Mouse (Mus musculus): ENCODE results near the gene Ttyh3. TPM values are rescaled to one million over a fixed set of nuclear protein-coding genes. Genes with fewer than 3 reads are reported as not detected.

Ttyh3 gene
- total RNA-seq, 2 experiments from 2014 or later, result 16.9 to 22.5 TPM

DNA sequence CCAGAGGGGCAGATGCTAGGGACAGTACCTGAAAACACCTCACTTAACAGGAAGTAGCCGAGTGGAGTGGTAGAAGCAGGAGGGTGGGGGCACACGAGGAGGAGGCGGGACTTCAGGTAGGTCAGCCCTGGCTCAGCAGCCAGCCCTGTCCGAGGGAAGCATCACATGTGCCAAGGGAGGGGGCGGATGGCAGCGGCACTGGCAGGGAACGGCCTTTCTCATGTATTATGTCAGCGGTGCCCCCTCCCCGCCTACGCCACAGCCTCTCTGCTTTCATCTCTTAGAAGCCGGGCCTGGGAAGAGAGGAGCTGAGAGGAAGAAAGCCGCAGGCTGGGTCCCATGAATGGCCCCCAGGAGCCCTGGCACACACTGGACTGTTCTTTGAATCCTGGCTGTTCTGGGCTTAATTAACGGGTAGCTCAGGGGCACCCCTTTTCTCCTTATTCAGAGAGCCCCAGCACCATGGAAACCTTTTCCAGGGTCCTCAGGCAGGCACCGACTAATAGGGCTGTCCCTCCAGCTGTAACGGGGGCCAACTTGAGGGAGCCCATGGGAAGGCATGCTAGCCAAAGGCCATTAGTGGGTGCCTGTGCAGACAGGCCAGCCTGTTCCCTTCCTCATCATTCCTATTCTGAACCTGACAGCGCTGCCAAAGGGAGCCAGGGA, 10.9 kb upstream of the Ttyh3 start:
- DNase-seq, result no peak
- intact Hi-C loops (cut with DNase I; ENCODE audit: low total_unique reads), result loop anchor here (5.0 kb wide), 2 partner anchors 37 to 122 kb away; no protein-coding TSS in a partner anchor

DNA sequence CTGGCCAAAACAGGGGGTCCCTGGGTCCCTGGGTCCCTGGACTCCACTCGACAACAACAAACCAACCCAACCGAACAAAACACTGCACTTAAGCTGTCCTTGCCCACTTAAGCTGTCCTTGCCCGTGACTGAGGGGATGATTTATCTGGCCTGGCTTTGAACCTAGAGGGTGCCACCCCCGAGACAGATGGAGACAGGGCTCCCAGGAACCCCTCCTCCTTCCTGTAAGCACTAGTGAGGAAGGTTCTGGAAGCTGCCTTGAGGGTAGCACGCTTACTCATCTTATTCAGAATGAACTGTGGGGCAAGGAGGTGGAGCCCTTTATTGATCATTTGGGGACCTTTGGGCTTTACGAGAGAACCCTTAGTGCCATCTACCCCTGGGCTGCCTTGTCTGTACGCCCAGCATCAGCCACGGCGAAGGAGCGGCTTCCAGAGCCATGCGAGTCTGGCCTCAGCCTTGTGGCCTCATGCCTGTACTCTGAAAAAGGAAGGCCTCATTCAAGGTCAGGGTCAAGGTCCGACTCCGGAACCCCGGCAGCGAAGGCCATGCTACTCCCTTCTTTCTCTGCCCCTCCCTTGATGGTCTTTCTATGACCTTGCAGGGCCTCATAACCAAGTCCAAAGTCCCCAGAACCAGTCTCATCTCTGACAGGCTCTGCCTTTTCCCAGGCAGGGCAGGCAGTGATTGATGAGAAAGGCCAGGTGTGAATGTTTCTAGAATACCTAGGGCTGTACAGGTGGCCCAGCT, 5.4 kb upstream of the Ttyh3 start:
- intact Hi-C loops (cut with DNase I; ENCODE audit: low total_unique reads), result no loop called here

DNA sequence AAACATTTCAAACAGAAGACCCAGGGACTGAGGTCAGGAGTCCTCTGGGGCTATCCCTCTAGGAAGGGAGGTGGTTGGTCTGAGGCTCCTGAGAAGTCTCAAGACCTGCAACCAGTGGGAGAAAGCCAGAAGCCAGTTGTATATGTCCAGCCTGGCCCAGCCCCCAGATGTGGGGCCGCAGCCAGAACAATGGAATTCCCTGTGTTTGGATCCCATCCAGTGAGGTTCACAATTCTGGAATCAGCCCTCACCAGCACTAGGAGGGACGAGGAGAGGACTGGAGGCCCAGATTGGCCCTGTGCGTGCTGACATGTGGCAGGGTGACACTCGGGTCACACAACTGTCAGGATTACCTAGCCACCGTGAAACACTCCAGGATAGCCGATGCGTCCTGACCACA, 3.8 kb upstream of the Ttyh3 start:
- no peak for DNase-seq
- intact Hi-C loops (cut with DNase I; ENCODE audit: low total_unique reads), result no loop called here

More for the DNA sequence above, 5.4 kb upstream of the Ttyh3 start:
- no peak for DNase-seq

DNA sequence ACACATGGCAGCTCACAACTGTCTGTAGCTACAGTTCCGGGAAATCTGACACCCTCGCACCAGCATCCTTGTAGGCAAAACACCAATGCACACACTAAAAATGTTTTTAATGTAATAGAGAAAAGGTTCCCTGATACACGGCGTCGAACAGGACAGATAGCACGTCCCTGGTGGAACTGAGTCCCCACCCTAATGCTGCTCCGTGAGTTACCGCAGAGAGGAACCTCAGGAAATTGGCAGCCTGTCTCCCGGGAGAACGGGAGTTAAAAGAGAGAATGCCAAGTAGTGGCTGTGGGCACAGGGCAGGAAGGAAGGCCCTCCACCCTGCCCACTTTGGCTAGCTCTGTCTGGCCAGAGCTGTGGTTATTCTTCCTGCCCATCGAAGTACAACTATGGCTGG, 2.4 kb upstream of the Ttyh3 start:
- no peak for DNase-seq
- intact Hi-C loops (cut with DNase I; ENCODE audit: low total_unique reads), result no loop called here

DNA sequence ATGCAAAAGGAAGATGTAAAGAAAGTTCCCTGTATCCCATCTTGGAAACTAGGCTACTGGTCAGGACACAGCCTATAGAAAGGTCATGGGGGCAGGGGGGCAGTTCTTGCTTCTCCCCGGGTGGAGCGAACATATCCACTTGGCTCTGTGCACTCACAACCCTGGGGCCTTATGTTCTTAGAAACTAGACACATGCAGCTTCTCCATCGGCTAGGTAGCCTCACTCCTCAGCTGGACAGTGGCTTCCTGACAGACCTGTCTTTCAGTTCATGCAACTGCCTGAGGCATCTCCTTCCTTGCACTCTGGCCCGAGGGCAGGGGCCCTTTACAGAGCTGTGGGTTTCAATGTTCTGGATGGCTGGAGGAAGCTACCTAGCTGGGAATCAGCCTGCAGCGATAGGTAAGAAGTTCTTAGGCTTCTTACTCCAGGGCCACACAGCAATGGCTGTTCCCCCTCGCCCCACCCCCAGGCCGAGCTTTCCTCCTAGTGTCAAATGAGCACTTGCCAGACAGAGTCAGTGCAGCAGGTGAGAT, 1.1 kb upstream of the Ttyh3 start:
- intact Hi-C loops (cut with DNase I; ENCODE audit: low total_unique reads), result no loop called here

DNA sequence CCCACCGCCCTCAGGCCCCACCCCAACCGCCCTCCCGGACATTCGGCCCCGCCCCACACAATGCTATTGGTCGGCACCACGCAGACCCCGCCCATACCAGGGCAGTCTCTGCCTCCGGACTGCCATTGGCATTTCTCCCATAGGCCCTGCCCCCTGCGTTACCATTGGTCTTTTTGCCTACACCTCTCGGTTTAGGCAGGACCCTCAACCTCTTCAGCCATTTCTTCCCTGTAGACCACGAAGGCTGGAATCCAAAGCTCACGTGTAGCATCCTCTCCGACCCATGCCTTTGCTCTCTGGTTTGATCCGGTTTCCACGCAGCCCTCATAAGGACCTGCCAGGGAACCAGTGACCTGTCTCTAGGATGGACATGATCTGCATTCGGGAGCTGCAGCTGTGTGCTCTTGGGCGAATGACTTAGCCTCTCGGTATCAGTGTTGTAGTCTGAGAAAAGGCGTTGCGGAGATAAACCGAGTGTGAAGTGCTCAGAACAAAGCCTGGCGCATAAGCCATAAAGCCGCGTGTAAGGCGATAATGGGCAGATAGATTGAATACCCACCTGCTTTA, 353 bp upstream of the Ttyh3 start:
- peak; percentile 99 for DNase-seq
- intact Hi-C loops (cut with DNase I; ENCODE audit: low total_unique reads), result no loop called here

More for the DNA sequence above, 1.1 kb upstream of the Ttyh3 start:
- no peak for DNase-seq

DNA sequence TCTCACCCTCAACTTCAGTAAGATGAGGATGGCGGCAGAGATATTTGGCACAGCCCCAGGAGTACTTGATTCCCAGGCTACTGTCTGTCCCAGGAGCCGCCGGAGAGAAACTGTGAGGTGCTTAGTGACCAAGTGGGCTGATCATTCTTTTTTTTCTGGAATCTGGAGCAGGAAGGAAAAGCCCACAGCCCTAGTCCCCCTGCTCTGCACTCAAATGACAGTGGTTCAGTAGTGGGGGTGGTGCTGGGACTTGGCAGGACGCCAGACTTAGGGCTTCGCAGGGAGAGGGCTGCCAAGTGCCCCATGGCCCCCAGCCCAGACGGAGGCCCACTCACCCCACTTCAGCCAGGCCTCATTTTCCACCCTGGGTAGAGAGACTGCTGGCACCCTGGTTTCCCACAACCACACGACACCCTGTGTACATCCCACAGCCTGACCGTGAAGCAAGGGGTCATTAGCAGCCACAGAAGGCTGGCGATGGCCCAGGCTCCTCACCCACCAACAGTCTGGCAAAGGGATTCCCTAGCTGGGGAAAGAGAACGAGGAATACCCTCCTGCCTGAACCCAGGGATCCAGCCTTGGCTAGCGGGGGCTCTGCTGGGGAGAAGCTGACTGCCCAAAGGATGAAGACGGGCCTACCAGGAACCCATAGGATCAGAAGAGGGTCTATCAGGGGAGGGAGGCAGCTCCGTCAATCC, 861 bp downstream of the Ttyh3 start:
- intact Hi-C loops (cut with DNase I; ENCODE audit: low total_unique reads), result no loop called here
- peak; percentile 43 for DNase-seq

DNA sequence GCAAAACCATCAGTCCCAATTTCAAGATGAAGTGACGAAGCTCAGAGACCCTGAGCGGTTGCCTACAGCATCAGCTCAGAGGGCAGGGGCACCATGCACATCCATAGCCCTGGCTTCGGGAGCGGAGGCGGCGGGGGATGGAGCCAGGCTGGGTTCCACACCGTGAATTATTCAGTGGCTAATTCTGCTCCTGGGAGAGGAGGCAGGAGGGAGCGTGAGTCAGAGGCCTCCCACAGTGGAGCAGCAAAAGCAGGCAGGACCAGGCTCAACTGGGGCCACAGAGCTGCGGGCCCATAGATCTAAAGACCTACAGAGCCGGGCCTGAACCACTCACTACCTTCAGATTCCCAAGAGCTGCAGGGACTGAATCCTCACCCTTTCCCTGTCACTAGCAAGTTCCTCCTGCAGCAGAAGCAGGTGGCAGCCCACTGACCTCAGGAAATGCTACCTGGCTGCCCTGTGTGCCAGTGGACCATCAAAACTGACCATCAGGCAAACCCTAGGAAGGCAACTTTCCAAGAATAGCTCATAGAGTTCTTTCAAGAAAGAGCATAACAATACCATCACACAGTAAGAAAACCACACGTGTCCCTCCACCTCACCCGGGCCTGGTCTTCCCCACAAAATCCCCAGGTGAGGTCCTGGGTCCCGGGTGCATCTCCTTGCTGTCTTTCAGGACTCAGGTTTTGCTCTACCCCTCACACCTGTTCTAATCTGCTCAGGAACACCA, 1.6 kb downstream of the Ttyh3 start:
- DNase-seq, result no peak
- intact Hi-C loops (cut with DNase I; ENCODE audit: low total_unique reads), result no loop called here

DNA sequence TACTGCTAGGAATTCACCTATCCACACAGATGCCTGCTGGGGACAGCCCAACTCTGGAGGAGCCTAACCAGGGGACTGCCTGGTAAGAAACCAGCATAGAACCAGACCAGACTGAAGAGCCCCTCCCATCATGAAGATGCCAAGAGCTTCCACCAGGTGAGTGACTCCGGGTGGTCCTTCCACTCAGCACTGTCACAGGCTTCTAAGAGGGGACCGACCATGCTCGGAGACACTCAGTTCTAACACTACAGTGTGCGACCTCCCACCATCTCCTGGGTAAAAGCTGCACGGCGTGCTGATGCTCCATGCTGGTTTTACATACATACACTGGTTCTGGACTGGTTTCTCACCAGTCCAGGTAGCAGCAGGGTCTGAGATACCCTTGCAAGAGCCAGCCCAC, 2.7 kb downstream of the Ttyh3 start:
- intact Hi-C loops (cut with DNase I; ENCODE audit: low total_unique reads), result no loop called here
- no peak for DNase-seq

DNA sequence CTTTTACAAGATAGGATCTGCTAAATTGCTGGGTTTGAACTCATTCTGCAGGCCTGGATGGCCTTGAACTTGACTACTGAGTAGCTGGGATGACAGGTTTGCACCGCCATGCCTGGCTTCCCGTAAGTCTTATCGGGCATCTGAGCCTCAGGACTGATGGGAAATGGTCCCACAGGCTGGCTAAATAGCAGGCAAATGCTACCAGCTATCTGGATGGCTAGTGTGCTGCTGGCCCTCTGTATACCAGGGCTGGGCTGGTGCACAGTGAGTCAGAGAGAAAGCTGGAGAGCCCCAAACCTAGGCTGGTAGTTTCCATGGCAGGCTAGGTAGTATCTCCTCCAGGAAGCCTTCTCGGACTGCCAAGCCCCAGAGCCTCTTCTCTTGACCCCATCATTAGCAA, 3.4 kb downstream of the Ttyh3 start:
- no peak for DNase-seq
- intact Hi-C loops (cut with DNase I; ENCODE audit: low total_unique reads), result no loop called here

DNA sequence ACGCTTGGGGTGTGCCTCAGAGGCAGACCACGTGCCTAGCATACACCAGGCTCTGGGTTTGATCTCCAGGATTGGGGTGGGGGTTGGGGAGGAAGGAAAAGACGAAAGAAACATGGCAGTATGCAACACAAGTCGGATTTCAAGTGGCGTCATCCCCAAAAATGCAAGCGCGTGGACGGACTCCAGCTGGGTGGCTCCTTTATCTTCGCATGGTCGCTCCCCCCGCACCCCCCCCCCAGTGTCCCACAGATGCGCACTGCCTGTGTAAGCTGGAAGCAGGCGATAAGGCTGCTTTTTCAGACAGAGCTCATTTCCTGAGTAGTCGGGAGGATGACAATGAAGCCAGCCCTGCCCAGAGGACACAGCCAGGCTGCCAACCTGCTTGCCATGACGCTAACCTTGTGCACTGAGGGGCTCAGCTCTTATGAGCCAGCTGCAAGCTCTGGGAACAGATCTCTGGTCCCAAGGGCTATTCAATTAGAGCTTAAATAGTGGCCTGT, 4.1 kb downstream of the Ttyh3 start:
- intact Hi-C loops (cut with DNase I; ENCODE audit: low total_unique reads), result no loop called here
- DNase-seq, result no peak

DNA sequence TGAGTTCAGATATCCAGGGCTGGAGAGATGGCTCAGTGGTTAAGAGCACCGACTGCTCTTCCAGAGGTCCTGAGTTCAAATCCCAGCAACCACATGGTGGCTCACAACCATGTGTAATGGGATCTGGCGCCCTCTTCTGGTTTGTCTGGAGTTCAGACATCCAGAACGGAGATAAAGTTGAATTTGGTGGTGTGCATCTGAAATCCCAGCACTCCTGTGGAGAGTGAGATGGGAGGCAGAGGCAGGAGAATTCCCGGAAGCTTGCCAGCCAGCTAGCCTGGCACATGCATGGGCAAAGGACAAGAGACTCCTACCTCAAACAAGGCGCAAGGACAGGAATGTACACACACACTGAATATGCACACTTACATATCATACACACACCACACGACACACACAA, 4.6 kb downstream of the Ttyh3 start:
- no peak for DNase-seq
- intact Hi-C loops (cut with DNase I; ENCODE audit: low total_unique reads), result no loop called here

DNA sequence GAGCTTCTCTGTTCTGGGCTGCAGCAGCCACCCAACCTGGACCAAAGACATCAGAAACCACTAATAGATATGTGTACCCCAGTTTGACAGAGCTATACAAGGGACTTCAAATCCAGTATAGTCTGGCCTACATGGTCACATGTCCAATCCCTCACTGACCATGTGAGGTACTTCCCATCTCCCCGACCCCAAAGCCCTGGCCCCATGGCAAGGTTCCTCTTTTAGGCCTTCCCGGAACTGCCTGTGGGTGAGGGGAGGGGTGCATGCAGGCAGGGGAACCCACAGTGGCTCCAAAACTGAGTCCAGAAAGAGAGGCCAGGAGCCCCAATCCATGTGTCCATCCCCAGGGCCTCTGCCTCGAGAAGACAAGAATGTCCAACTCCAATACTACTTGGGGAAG, 6.8 kb downstream of the Ttyh3 start:
- intact Hi-C loops (cut with DNase I; ENCODE audit: low total_unique reads), result no loop called here
- DNase-seq, result peak; percentile 49

DNA sequence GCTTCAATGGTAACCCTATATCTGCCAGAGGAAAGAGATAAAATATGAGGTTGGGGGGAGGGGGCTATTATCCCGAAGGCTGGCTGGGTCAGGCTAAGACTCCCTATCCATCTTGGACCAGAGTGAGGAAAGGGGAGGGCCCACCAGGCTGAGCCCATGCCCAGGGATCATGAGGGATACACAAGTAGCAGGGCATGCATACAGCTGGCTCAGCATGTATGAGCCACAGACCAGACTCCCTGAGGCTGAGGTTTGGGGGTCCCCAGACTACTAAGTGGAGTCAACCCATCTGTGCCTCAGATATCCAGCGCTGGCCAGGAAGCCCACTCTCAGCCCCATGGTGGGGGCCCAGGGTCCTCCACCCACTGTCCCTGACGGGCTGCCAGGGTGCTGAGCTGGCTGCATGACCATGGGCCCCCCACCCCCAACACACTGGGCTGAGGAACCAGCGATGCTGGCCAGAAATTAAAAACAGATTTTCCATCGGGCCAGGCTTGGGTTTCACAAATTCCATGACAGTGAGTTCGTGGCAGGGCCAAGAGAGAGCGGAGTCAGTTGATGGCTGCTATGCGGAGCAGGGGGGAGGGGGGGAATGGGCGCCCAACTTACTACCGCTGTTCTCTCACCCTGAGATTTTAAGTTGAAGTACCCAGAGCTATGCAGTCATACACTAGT, 7.4 kb downstream of the Ttyh3 start:
- peak; percentile 68 for DNase-seq

DNA sequence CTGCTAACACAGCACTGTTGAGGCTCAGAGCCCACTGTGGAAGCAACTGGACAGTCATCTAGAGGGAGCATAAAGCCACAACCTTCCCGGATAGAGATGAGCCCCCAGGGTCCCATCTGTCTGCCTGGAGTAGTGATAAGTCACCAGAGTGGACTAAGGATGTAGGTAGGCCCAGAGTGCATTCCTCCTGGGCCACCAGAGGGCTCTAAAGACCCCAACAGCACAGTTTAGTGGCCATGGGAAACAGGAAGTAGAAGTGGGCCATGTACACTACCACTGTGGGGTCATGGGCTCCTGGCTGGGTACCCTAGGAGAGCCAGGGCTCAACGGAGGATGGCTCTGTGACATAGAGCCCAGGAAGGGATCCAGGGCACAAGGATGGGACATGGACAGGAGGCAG, 8.0 kb downstream of the Ttyh3 start:
- DNase-seq, result no peak
- intact Hi-C loops (cut with DNase I; ENCODE audit: low total_unique reads), result no loop called here

More for the DNA sequence above, 7.4 kb downstream of the Ttyh3 start:
- intact Hi-C loops (cut with DNase I; ENCODE audit: low total_unique reads), result no loop called here

DNA sequence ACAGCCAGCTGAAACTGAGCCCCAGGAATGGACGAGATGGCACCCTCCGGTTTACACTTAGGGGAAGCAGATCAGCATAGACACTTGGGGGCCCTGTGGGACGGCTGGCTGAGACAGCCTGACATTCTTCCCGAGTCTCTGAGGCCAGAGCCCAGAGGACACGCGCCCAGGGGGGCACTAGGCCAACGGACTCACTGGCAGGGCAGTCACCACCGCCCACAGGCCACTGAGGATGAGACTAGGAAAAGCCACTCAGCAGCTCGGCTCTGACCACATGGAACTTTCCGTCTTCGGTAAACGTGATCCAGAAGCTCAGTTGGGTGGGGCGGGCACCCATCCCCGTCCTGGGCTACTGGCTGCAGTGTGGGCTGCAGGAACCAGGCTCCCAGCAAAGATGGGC, 9.0 kb downstream of the Ttyh3 start:
- peak; percentile 86 for DNase-seq
- intact Hi-C loops (cut with DNase I; ENCODE audit: low total_unique reads), result no loop called here

DNA sequence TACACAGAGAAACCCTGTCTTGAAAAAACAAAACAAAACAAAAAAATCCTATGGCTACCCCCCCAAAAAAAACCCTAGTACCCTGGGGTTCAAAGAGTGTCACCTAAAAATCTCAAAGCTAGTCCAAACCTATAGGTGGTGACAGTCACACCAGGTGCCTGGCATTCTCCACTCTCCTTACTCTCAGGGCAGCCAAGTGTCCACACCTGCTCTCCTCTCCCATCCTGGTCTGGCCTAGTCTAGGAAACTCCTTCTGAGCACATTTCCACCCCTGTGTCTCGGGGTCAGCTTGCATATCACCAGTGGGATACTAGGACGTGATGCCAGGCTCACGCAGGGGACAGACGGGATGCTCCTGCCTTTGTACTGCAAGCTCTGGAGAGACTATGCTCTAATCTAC, 9.5 kb downstream of the Ttyh3 start:
- intact Hi-C loops (cut with DNase I; ENCODE audit: low total_unique reads), result no loop called here
- DNase-seq, result no peak

DNA sequence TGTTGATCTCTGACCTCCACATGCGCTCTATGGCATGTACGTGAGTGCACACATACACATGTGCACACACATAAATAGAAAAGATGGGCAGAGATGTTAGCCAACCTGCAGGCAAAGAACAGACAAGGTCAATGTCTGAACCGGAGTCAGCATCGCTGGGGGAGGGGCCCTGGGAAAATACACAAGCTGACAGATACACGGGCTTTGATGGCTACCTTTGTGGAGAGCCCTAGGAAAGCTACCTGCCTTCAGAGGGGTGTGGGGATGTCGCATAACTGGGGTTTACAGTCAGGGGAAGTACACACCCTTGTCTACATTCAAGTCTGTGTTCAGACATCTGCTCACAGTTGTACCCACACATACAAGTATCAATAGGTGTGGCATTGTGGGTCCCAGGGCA, 10.3 kb downstream of the Ttyh3 start:
- DNase-seq, result no peak

DNA sequence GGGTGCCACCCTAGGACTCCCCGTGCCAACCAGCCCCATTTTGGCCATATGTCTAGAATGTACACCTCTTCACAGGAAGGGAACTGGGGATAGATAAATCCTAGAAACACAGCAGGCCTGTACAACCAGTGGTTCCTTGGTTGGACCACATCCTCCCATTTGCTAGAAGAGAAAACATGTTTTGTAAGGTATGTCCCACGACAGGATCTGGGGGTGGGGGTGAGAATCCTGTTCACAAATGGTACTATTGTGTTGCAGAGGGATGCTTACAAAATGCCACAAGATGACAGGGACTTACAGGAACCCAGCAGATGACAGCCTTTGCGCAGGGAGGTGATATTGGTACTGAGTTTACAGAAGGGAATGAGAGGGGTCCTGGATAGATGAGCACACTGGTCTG, 10.8 kb downstream of the Ttyh3 start:
- intact Hi-C loops (cut with DNase I; ENCODE audit: low total_unique reads), result no loop called here
- DNase-seq, result no peak

More for the DNA sequence above, 10.3 kb downstream of the Ttyh3 start:
- intact Hi-C loops (cut with DNase I; ENCODE audit: low total_unique reads), result no loop called here
